Mouse (Mus musculus) thymus, adult 2 months (tissue): Measurements from ENCODE around the gene Ngp.

ENCODE experiments used
- CTCF ChIP-seq: fragments of 200-500 bp; IDR thresholded peaks from 2 replicates; pipeline ENCODE4 v1.5.1; 2012; ENCODE audit warnings: mild to moderate bottlenecking, control low read depth, low read length, moderate library complexity, borderline replicate concordance; ENCODE audit not compliant: control insufficient read depth, poor library complexity, insufficient read depth; ENCODE audit errors: extremely low read depth
- POLR2A ChIP-seq: fragments of 200-500 bp; IDR thresholded peaks from 2 replicates; pipeline ENCODE4 v1.6.1; 2012; ENCODE audit warnings: mild to moderate bottlenecking, low read length, control low read depth, moderate library complexity; ENCODE audit not compliant: control insufficient read depth, poor library complexity, insufficient read depth; ENCODE audit errors: extremely low read depth

- TF ChIP-seq CTCF (no peak), POLR2A (no peak)
Observed at GRCm38 (mm10) chr9:110463983-110464591, 44.5 kb downstream of the Ngp start.
